ENCODE assay signal across 9 mouse cellular contexts in the genomic region with DNA sequence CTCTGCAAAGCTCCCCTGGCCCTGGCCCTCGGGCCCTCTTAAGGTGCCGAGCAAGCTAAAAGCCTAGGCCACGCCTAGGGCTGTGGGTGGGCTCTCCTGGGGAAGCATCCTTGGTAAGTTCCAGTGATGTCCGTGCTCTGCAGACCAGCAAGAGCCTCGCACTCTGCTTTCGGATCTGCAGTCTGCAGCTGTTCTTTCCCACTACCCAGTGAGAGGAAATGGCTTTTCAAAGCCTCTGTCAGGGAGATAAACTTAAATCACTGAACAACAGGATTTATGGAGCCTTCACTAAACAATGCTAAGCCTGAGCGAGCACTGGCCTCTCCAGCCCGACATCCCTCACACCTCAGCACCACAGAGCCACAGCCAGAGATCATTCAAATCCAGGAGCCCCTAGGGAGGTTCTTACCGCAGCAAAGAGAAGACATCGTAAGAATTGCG.
DNase-seq lines count a peak whose midpoint lies in the region; ATAC-seq and TF ChIP-seq lines count a peak whose summit lies in the region.
"Had no signal": no experiment of that assay in that cellular context is flagged by ENCODE, and none has a peak within 500 bp of the region (broad histone marks: within the 10 kb centered on the region; RNA-seq: fewer than 3 reads in every experiment).

No protein-coding gene starts in this region.

- H3K9me3 ChIP-seq in heart, embryonic 16.5 days (replicated peaks; ENCODE audit: control insufficient read depth, low read length), result no peaks in the 10 kb centered on the region
- no peaks in the 10 kb centered on the region for H3K9me3 ChIP-seq in hindbrain, embryonic 13.5 days
- no peaks in the 10 kb centered on the region for H3K9me3 ChIP-seq in limb, embryonic 14.5 days (ENCODE audit: control insufficient read depth, low read length)

- no peak for DNase-seq in heart, adult 9 months (ENCODE audit: low spot score in 2 of 2)
- peak; percentile 68 for DNase-seq in embryo, embryonic 10.5 days (ENCODE audit: low spot score)
- DNase-seq in limb, embryonic 14.5 days (ENCODE audit: low spot score), result no peak
- no peak for DNase-seq in cerebellum, adult 11 months
- no peak for DNase-seq in layer of hippocampus, adult 8-10 months (ENCODE audit: low spot score in 2 of 2)
- DNase-seq in retina, postnatal 1 day, result no peak
- DNase-seq: liver had no signal

- H3K4me1 ChIP-seq in heart, embryonic 16.5 days (ENCODE audit: control insufficient read depth, insufficient read depth, low read length), result peaks cover 11% of the 10 kb centered on the region
- peaks cover 9% of the 10 kb centered on the region for H3K4me1 ChIP-seq in hindbrain, embryonic 13.5 days (replicated peaks)
- H3K4me1 ChIP-seq in limb, embryonic 14.5 days (ENCODE audit: control insufficient read depth, insufficient read depth, low read length), result 0 out of 2 replicates have a peak, but pooled peaks cover 8% of the 10 kb centered on the region

- H3K9ac ChIP-seq in heart, embryonic 16.5 days (ENCODE audit: low read length), result no peak overlapping the region
- H3K9ac ChIP-seq in hindbrain, embryonic 13.5 days, result peak overlapping the region; percentile 59; the same call in 1 of the 2 replicates
- 0 out of 2 replicates have a peak overlapping the region, but pooled peaks have one; percentile 28 for H3K9ac ChIP-seq in limb, embryonic 14.5 days (ENCODE audit: low read depth, low read length, severe bottlenecking)

- no peak overlapping the region for H3K4me3 ChIP-seq in heart, embryonic 16.5 days (ENCODE audit: low read length)
- H3K4me3 ChIP-seq in hindbrain, embryonic 13.5 days, result no peak overlapping the region
- no peak overlapping the region for H3K4me3 ChIP-seq in limb, embryonic 14.5 days (replicated peaks; ENCODE audit: low read length)

- H3K27ac ChIP-seq in heart, embryonic 16.5 days (ENCODE audit: low read length), result no peak overlapping the region
- H3K27ac ChIP-seq in hindbrain, embryonic 13.5 days, result 0 out of 2 replicates have a peak overlapping the region, but pooled peaks have one; percentile 15
- no peak overlapping the region for H3K27ac ChIP-seq in limb, embryonic 14.5 days (replicated peaks; ENCODE audit: low read depth, low read length)

- TF ChIP-seq POLR2A in limb, embryonic 14.5 days (IDR thresholded peaks at IDR 0.05; ENCODE audit: borderline replicate concordance, extremely low read depth, insufficient read depth, insufficient read length), result no peak

- ATAC-seq in heart, embryonic 16.5 days (replicated peaks; ENCODE audit: extremely low read depth, insufficient read depth, low FRiP score), result 0 out of 2 replicates have a peak, but pooled peaks have one; percentile 32
- no peak for ATAC-seq in hindbrain, embryonic 13.5 days (ENCODE audit: low FRiP score)
- no peak for ATAC-seq in limb, embryonic 14.5 days (ENCODE audit: low FRiP score, low read depth)

- no peaks in the 10 kb centered on the region for H3K36me3 ChIP-seq in heart, embryonic 16.5 days (ENCODE audit: control insufficient read depth, insufficient read depth)
- no peaks in the 10 kb centered on the region for H3K36me3 ChIP-seq in hindbrain, embryonic 13.5 days
- H3K36me3 ChIP-seq in limb, embryonic 14.5 days (ENCODE audit: control insufficient read depth, insufficient read depth, low read length), result no peaks in the 10 kb centered on the region

- 32% methylated on average over 11 of the region's 11 CpGs for WGBS in heart, embryonic 16.5 days
- WGBS in hindbrain, embryonic 13.5 days, result 9% methylated on average over 11 of the region's 11 CpGs
- WGBS in limb, embryonic 14.5 days, result 11% methylated on average over 11 of the region's 11 CpGs

- no peak overlapping the region for H3K4me2 ChIP-seq in heart, embryonic 16.5 days (ENCODE audit: low read depth, low read length)
- H3K4me2 ChIP-seq in hindbrain, embryonic 13.5 days, result 0 out of 2 replicates have a peak overlapping the region, but pooled peaks have one; percentile 19
- no peak overlapping the region for H3K4me2 ChIP-seq in limb, embryonic 14.5 days (replicated peaks; ENCODE audit: low read depth, low read length, severe bottlenecking)

- no peaks in the 10 kb centered on the region for H3K27me3 ChIP-seq in heart, embryonic 16.5 days (ENCODE audit: control insufficient read depth, insufficient read depth, low read length)
- no peaks in the 10 kb centered on the region for H3K27me3 ChIP-seq in hindbrain, embryonic 13.5 days
- no peaks in the 10 kb centered on the region for H3K27me3 ChIP-seq in limb, embryonic 14.5 days (ENCODE audit: control insufficient read depth, insufficient read depth, low read length)
